Mouse (Mus musculus) forebrain, embryonic 13.5 days (tissue): Measurements from ENCODE around the gene Map4k5. TPM values are rescaled to one million over a fixed set of nuclear protein-coding genes. Genes with fewer than 3 reads are reported as not detected.
A peak's percentile ranks its signal among the peaks of the same experiment; 100 is the strongest.

Experiments
- ATAC-seq: fragments of 200-750 bp; cut with Nextera tagmentation; 2 replicates; pipeline ENCODE4 v1.8.0; 2017
- H3K27ac ChIP-seq: fragments of 300-500 bp; sonication (generic); 2 replicates; pipeline ENCODE4 v1.5.1; 2015; ENCODE audit warnings: inconsistent platforms, mild to moderate bottlenecking, moderate library complexity
- H3K27me3 ChIP-seq: fragments of 300-500 bp; sonication (generic); 2 replicates; pipeline ENCODE4 v1.6.1; 2015; ENCODE audit warnings: mild to moderate bottlenecking, inconsistent platforms
- H3K36me3 ChIP-seq: fragments of 300-500 bp; sonication (generic); 2 replicates; pipeline ENCODE4 v1.6.1; 2015; ENCODE audit warnings: mild to moderate bottlenecking, inconsistent platforms; ENCODE audit not compliant: poor library complexity, severe bottlenecking
- H3K4me1 ChIP-seq: fragments of 300-500 bp; sonication (generic); 2 replicates; pipeline ENCODE4 v1.6.1; 2015; ENCODE audit warnings: inconsistent platforms
- H3K4me2 ChIP-seq: fragments of 300-500 bp; sonication (generic); 2 replicates; pipeline ENCODE4 v1.6.1; 2015; ENCODE audit warnings: inconsistent platforms, mild to moderate bottlenecking, moderate library complexity
- H3K4me3 ChIP-seq: fragments of 300-500 bp; sonication (generic); 2 replicates; pipeline ENCODE4 v1.5.1; 2015; ENCODE audit warnings: mild to moderate bottlenecking, inconsistent platforms
- H3K9ac ChIP-seq: fragments of 300-500 bp; sonication (generic); 2 replicates; pipeline ENCODE4 v1.6.1; 2015; ENCODE audit warnings: mild to moderate bottlenecking, inconsistent platforms
- H3K9me3 ChIP-seq: fragments of 300-500 bp; sonication (generic); replicated peaks from 2 replicates; pipeline ENCODE4 v1.6.1; 2016; ENCODE audit warnings: inconsistent platforms
- WGBS: fragments of 180-500 bp; shearing (Covaris S2); methylation state at CpG from one replicate; pipeline ENCODE4 v1.1.7; 2015; 5-methylcytosine and 5-hydroxymethylcytosine counted together
- polyA plus RNA-seq: library from polyadenylated mRNA; unstranded; fragments of >200 nt; fragmentation: Nextera tagmentation; extraction: Ambion mirVana; gene quantifications from 2 replicates; pipeline ENCODE4 v1.2.1, GENCODE M21; 2015

The Map4k5 gene
- 24.2 and 24.4 TPM in 2 replicates for polyA plus RNA-seq

DNA sequence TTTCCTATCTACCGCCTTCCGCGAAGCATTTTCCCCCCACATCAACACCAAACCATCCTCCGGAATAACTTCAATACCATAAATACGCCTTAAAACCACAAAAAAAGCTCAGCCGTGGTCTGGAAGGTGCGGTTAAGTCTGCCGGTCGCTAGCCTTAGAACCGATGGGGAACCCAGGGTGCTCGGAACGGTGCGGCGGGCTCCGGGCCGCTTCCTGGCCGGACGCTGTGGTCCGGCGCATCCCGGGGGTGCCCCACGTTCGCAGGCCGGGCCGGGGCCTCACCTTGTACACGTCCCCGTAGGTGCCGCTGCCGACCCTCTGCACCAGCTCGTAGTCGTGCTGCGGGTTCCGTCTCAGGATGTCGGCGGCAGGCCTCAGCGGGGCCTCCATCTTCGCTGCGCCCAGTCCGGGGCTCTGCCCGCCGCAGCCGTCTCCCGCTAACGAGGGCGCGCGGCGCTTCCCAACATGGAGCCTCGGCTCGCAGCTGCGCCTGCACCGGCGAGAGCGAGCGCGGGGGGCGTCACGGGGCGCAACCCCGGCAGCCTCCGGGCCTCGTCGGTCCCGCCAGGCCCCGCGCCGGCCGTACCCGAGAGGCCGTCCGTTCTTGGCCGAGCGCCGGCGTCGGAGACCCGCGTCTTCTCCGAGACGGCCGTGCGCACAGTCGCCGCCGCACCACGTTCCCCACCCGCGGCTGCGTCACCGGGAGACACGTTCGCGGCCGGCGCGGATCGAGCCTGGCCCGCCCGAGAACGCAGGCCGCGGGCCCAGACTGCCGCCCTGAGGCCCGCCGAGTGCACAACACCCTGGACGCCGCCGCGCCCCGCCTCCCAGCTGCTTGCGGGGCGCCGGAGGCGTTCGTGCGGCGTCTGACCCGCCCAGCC lies at the start of gene Map4k5, which contains the start of gene Atl1:
Map4k5 (minus strand) TSS at position 830 of the 881 bp plus-strand sequence.
Atl1 (plus strand) TSS at position 244 of the 881 bp plus-strand sequence.
- peak within 1 kb of the TSS; percentile 93 for H3K4me3 ChIP-seq
- no peaks in the 10 kb centered on the region for H3K36me3 ChIP-seq
- peak within 1 kb of the TSS; percentile 96 for H3K27ac ChIP-seq
- H3K9ac ChIP-seq = peak within 1 kb of the TSS; percentile 96
- WGBS = under 1% methylated on average over 108 of the region's 118 CpGs
- ATAC-seq = peak; percentile 97
- H3K4me1 ChIP-seq = peaks cover 27% of the 10 kb centered on the region
- H3K4me2 ChIP-seq = peak within 1 kb of the TSS; percentile 65
- H3K9me3 ChIP-seq = no peaks in the 10 kb centered on the region
- H3K27me3 ChIP-seq = no peaks in the 10 kb centered on the region

DNA sequence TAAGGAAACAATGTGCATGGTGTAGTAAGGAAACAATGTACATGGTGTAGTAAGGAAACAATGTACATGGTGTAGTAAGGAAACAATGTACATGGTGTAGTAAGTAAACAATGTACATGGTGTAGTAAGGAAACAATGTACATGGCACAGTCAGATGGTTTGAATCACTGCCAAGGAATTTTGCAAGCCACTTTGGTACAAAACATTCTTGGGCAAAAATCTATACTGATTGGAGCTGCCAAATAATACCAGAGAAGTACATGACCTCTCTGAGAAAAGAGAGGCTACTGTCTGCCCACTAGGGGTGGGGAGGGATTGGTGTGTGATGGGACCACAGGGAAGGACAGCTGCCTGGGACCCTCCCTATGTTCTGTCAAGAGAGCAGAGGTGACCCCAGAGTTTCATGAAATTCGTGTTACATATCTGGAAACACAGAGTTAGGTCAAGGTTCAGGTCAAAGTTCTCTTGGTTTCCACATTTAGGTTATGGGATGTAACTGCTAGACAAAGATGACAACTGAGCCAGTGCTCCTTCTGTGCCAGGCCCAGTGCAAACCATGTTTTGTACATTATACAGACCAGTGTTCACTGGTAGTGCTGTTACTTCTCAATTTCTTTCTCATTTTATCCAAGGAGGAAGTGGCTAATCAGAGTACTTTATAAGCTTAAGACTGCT lies 48.8 kb upstream of the Map4k5 start:
- Histone ChIP-seq H3K9ac (no peak overlapping the region), H3K27ac (no peak overlapping the region), H3K4me2 (no peak overlapping the region), H3K9me3 (peaks cover 5% of the 10 kb centered on the region; the same call in 1 of the 2 replicates), H3K4me1 (no peaks in the 10 kb centered on the region), H3K27me3 (no peaks in the 10 kb centered on the region), H3K4me3 (no peak overlapping the region), H3K36me3 (peaks cover 38% of the 10 kb centered on the region)
- WGBS = 78% methylated on average over 1 of the region's 1 CpGs
- no peak for ATAC-seq

DNA sequence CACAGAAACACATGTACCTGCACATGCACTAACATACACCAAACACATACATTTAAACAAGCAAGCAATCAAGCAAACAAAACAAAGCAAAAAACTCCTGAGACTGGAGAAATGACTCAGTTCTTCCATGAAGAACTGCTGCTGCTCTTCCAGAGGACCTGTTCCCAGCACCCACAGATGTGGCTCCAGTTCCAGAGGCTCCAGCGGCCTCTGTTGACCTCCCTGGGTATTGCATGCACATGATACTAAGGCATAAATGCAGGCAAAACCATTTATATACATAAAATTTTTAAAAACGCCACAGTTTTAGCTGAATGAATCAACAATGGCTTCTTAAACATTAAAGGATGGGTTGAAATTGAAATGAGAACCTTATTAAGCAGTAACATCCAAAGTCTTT lies 46.3 kb upstream of the Map4k5 start:
- H3K9me3 ChIP-seq = peaks cover 5% of the 10 kb centered on the region; the same call in 1 of the 2 replicates
- no peak overlapping the region for H3K27ac ChIP-seq
- no peaks in the 10 kb centered on the region for H3K27me3 ChIP-seq
- no peak for ATAC-seq
- WGBS = 64% methylated on average over 2 of the region's 2 CpGs
- H3K36me3 ChIP-seq = peaks cover 40% of the 10 kb centered on the region
- H3K4me3 ChIP-seq = no peak overlapping the region
- H3K9ac ChIP-seq = no peak overlapping the region
- H3K4me1 ChIP-seq = no peaks in the 10 kb centered on the region
- H3K4me2 ChIP-seq = no peak overlapping the region

DNA sequence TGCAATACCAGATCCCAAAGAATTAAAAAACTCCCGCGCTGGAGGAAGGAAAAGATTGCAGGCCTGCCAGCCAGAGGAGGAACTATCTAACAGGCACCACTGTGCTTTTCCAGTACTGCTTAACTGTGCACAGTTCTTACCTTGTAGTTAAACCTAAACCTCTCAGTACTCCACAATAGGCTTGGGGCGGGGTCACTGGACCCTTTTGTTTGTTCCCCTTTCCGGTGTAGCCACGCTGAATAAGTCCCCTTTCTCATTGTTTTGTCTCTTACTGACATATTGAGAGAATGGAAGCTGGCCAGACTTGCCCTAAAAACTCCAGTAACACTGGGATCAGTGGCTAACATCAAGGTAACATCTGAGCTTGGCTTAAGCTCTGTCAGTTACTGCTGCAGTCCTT lies 44.7 kb upstream of the Map4k5 start:
- Histone ChIP-seq H3K27ac (no peak overlapping the region), H3K4me3 (no peak overlapping the region), H3K4me1 (no peaks in the 10 kb centered on the region), H3K9ac (no peak overlapping the region), H3K36me3 (peaks cover 41% of the 10 kb centered on the region), H3K27me3 (no peaks in the 10 kb centered on the region), H3K9me3 (peaks cover 5% of the 10 kb centered on the region; the same call in 1 of the 2 replicates), H3K4me2 (no peak overlapping the region)
- 40% methylated on average over 5 of the region's 5 CpGs for WGBS
- ATAC-seq = no peak

DNA sequence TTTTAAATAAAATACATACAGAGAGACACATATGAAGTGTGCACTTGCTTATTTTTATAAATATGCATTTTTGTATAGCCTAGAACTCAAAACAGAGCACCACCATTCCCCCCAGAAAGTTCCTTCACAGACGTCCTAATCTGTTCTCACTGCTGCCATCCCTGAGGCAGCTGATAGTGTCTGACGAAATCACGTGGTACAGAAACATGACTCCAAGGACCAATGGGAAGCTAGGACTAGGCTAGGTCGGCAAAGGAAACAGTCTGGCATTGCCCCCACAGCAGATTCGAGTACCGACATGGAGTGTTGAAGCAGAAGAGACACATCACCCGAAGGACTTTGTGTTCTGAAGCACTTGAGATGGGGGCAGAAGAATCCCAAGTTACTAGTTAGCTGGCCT lies 33.7 kb upstream of the Map4k5 start:
- 59% methylated on average over 7 of the region's 7 CpGs for WGBS
- peaks cover 16% of the 10 kb centered on the region; the same call in 1 of the 2 replicates for H3K36me3 ChIP-seq
- no peak for ATAC-seq
- H3K27me3 ChIP-seq = no peaks in the 10 kb centered on the region
- H3K9ac ChIP-seq = no peak overlapping the region
- H3K27ac ChIP-seq = no peak overlapping the region
- no peak overlapping the region for H3K4me2 ChIP-seq
- no peak overlapping the region for H3K4me3 ChIP-seq
- H3K4me1 ChIP-seq = no peaks in the 10 kb centered on the region
- no peaks in the 10 kb centered on the region for H3K9me3 ChIP-seq

DNA sequence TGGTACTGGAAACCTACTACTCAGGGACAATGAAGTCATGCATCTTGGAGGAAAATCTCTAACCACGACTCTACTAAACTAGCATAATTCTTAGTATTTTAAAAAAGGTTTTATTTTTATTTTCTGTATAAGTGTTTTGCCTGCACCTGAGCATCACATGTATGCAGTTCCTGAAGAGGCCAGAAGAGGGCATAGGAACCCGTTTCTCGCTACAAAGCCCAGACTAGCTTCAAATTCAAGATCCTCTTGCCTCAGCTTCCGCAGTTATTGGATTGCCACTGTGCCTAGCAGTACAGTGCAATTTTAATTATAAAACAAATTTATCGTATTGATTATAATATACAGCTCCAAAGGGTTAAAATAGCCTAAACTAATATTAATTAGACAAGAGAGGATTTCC lies 31.0 kb upstream of the Map4k5 start:
- Histone ChIP-seq H3K4me1 (no peaks in the 10 kb centered on the region), H3K27ac (no peak overlapping the region), H3K9ac (no peak overlapping the region), H3K4me2 (no peak overlapping the region), H3K36me3 (peaks cover 4% of the 10 kb centered on the region; the same call in 1 of the 2 replicates), H3K4me3 (no peak overlapping the region), H3K27me3 (no peaks in the 10 kb centered on the region), H3K9me3 (no peaks in the 10 kb centered on the region)
- no peak for ATAC-seq
- 14% methylated on average over 5 of the region's 5 CpGs for WGBS

- 0 out of 2 replicates have a peak, but pooled peaks cover 3% of the 10 kb centered on the region for H3K36me3 ChIP-seq
- ATAC-seq = no peak
- no peak overlapping the region for H3K4me2 ChIP-seq
- no peaks in the 10 kb centered on the region for H3K9me3 ChIP-seq
- 69% methylated on average over 3 of the region's 3 CpGs for WGBS
- H3K27ac ChIP-seq = no peak overlapping the region
- H3K4me3 ChIP-seq = no peak overlapping the region
- H3K4me1 ChIP-seq = no peaks in the 10 kb centered on the region
- H3K27me3 ChIP-seq = no peaks in the 10 kb centered on the region
- no peak overlapping the region for H3K9ac ChIP-seq
Measured at GRCm38 (mm10) chr12:69923603-69924002, 30.6 kb upstream of the Map4k5 start.

DNA sequence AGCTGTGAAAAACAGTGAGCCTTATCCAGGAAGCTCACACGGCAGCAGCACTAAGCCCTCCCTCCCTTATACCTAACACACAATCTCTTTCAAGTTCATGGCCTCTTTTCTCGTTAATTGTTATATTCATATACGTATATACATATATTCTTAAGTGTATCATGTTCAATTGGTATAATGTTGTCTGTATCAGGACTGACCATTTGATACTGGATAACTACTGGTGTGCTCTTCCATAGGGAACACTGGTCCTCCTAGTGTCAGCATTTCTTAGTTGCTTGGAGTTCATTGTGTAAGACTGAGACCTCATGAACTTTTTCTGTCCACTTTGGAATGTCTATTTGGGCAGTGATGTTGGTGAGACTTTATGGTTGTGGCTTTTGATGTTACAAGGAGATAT lies 30.1 kb upstream of the Map4k5 start:
- Histone ChIP-seq H3K9me3 (no peaks in the 10 kb centered on the region), H3K4me1 (no peaks in the 10 kb centered on the region), H3K9ac (no peak overlapping the region), H3K4me2 (no peak overlapping the region), H3K27ac (no peak overlapping the region), H3K27me3 (no peaks in the 10 kb centered on the region), H3K4me3 (no peak overlapping the region), H3K36me3 (0 out of 2 replicates have a peak, but pooled peaks cover 3% of the 10 kb centered on the region)
- 76% methylated on average over 3 of the region's 3 CpGs for WGBS
- no peak for ATAC-seq

DNA sequence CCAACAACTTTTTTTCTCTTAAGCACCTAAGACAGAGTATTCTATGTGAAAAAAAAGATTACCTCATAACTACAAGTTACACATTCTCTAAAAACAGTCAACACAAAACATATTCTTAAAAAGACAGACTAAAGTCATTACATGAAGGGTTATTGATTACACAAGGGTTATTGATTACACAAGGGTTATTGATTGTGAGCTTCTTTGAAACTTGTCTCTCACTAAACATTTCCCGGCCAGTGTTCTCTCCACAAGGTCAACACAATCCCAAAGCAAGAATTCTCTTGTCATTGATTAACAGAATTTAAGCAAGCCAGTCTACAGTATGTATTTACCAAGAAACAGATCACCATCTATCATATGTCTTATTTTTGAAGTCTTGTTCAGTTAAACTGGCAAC lies 29.1 kb upstream of the Map4k5 start:
- no peaks in the 10 kb centered on the region for H3K27me3 ChIP-seq
- no peak overlapping the region for H3K9ac ChIP-seq
- no peak overlapping the region for H3K27ac ChIP-seq
- 90% methylated on average over 1 of the region's 1 CpGs for WGBS
- H3K9me3 ChIP-seq = no peaks in the 10 kb centered on the region
- 0 out of 2 replicates have a peak, but pooled peaks cover 3% of the 10 kb centered on the region for H3K36me3 ChIP-seq
- ATAC-seq = no peak
- no peaks in the 10 kb centered on the region for H3K4me1 ChIP-seq
- H3K4me3 ChIP-seq = no peak overlapping the region
- H3K4me2 ChIP-seq = no peak overlapping the region

DNA sequence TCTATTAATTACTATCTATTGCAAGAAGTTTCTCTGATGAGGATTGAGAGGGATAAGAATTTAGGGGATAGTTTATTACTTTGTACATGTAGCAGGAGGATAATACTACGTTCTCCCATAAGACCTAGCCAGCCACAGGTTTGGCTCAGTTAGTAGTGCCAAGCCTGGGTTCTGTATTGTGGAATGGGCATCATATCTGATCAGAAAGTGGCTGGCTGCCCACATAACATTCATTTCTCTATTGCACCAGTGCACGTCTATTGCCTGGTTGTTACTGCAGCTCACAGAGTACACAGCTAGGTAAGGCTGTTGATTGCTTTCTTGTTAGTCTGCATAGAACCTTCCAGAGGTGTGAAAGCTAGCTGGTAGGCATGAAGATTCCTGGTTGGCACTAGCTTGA lies 24.9 kb upstream of the Map4k5 start:
- no peak for ATAC-seq

GRCm38 (mm10) chr12:69912737-69913136 lies 19.7 kb upstream of the Map4k5 start:
- Histone ChIP-seq H3K9ac (no peak overlapping the region), H3K27ac (no peak overlapping the region), H3K4me1 (peaks cover 4% of the 10 kb centered on the region; the same call in 1 of the 2 replicates), H3K36me3 (no peaks in the 10 kb centered on the region), H3K4me2 (no peak overlapping the region), H3K27me3 (no peaks in the 10 kb centered on the region), H3K9me3 (no peaks in the 10 kb centered on the region), H3K4me3 (no peak overlapping the region)
- ATAC-seq = no peak
- WGBS = 94% methylated on average over 7 of the region's 7 CpGs

More for the DNA sequence above, 24.9 kb upstream of the Map4k5 start:
- Histone ChIP-seq H3K9me3 (no peaks in the 10 kb centered on the region), H3K27ac (no peak overlapping the region), H3K4me3 (no peak overlapping the region), H3K4me2 (no peak overlapping the region), H3K36me3 (no peaks in the 10 kb centered on the region), H3K27me3 (no peaks in the 10 kb centered on the region), H3K9ac (no peak overlapping the region), H3K4me1 (no peaks in the 10 kb centered on the region)
- WGBS = 89% methylated on average over 2 of the region's 2 CpGs

DNA sequence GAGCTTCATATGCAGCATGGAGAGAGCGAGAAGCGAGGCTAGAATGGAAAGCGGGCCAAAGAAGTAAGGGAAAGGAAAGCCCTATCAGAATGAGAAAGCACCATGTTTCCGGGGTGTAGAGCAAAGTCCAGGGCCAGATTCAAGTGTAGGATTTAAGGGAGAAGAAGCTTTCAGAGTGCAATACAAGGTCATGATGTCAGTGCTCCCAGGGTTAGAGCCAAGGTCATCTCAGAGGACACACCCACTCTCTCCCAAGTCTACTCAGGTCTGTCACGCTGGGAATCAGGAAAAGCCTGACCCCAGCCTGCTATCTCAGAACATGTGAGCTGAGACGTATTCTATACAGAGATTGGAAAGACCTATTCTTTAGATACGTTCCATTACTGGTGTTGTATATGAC lies 18.9 kb upstream of the Map4k5 start:
- ATAC-seq = no peak
- Histone ChIP-seq H3K9me3 (no peaks in the 10 kb centered on the region), H3K4me1 (peaks cover 12% of the 10 kb centered on the region), H3K9ac (no peak overlapping the region), H3K4me2 (no peak overlapping the region), H3K27me3 (no peaks in the 10 kb centered on the region), H3K4me3 (no peak overlapping the region), H3K36me3 (no peaks in the 10 kb centered on the region), H3K27ac (no peak overlapping the region)
- 87% methylated on average over 7 of the region's 7 CpGs for WGBS
